Mouse (Mus musculus) ES-Bruce4 (cell line): ENCODE measurements around the gene Trappc2l. TPM values are rescaled to one million over a fixed set of nuclear protein-coding genes. Genes with fewer than 3 reads are reported as not detected.

Experiments used
- H3K27ac ChIP-seq: 2 replicates; pipeline ENCODE4 v1.5.1; 2012; ENCODE audit warnings: low read length, inconsistent platforms; ENCODE audit not compliant: insufficient read depth
- H3K27me3 ChIP-seq: 2 replicates; pipeline ENCODE4 v1.6.1; 2012; ENCODE audit warnings: mild to moderate bottlenecking, low read length, inconsistent platforms; ENCODE audit not compliant: control insufficient read depth, poor library complexity, insufficient read depth, severe bottlenecking
- H3K36me3 ChIP-seq: 2 replicates; pipeline ENCODE4 v1.6.1; 2012; ENCODE audit warnings: inconsistent platforms, mild to moderate bottlenecking, low read length, moderate library complexity; ENCODE audit not compliant: control insufficient read depth, poor library complexity, insufficient read depth, severe bottlenecking
- H3K4me1 ChIP-seq: one replicate; pipeline ENCODE4 v1.8.1; 2011; ENCODE audit warnings: low read length; ENCODE audit not compliant: control insufficient read depth, insufficient read depth
- H3K4me3 ChIP-seq: 2 replicates; pipeline ENCODE4 v1.5.1; 2011; ENCODE audit warnings: low read depth, mild to moderate bottlenecking, low read length
- H3K9ac ChIP-seq: 2 replicates; pipeline ENCODE4 v1.6.1; 2012; ENCODE audit warnings: low read depth, mild to moderate bottlenecking, inconsistent platforms; ENCODE audit not compliant: poor library complexity, severe bottlenecking
- H3K9me3 ChIP-seq: replicated peaks from 2 replicates; pipeline ENCODE4 v1.6.1; 2012; ENCODE audit warnings: mild to moderate bottlenecking, low read length, inconsistent platforms; ENCODE audit not compliant: control insufficient read depth, poor library complexity, insufficient read depth, severe bottlenecking
- CTCF ChIP-seq: IDR thresholded peaks from one replicate; pipeline ENCODE4 v1.8.1; 2011; ENCODE audit warnings: low read depth, low read length
- EP300 ChIP-seq: IDR thresholded peaks from 2 replicates; pipeline ENCODE4 v1.6.1; 2011; ENCODE audit warnings: low read depth, low read length; ENCODE audit not compliant: insufficient read depth
- POLR2A ChIP-seq: IDR thresholded peaks from one replicate; pipeline ENCODE4 v1.8.1; 2011; ENCODE audit warnings: low read length; ENCODE audit not compliant: insufficient read depth
- polyA plus RNA-seq: library from polyadenylated mRNA; stranded (reverse); fragments of >200 nt; gene quantifications from 2 replicates; pipeline ENCODE4 v1.2.4, GENCODE M21; 2011; ENCODE audit warnings: low read depth; ENCODE audit not compliant: missing spikeins, insufficient read depth, insufficient read length

Trappc2l gene
- polyA plus RNA-seq, result 19.3 and 30.5 TPM in 2 replicates

GRCm38 (mm10) chr8:122611295-122612133 is at the start of gene Trappc2l, which contains the start of gene Galns:
Trappc2l (plus strand) TSS chr8:122611640.
Galns (minus strand) TSS chr8:122611463.
- no peak within 1 kb of the TSS for H3K27ac ChIP-seq
- no peak for TF ChIP-seq POLR2A
- 0 out of 2 replicates have a peak, but pooled peaks have one; percentile 15 for TF ChIP-seq EP300
- no peak for TF ChIP-seq CTCF

DNA sequence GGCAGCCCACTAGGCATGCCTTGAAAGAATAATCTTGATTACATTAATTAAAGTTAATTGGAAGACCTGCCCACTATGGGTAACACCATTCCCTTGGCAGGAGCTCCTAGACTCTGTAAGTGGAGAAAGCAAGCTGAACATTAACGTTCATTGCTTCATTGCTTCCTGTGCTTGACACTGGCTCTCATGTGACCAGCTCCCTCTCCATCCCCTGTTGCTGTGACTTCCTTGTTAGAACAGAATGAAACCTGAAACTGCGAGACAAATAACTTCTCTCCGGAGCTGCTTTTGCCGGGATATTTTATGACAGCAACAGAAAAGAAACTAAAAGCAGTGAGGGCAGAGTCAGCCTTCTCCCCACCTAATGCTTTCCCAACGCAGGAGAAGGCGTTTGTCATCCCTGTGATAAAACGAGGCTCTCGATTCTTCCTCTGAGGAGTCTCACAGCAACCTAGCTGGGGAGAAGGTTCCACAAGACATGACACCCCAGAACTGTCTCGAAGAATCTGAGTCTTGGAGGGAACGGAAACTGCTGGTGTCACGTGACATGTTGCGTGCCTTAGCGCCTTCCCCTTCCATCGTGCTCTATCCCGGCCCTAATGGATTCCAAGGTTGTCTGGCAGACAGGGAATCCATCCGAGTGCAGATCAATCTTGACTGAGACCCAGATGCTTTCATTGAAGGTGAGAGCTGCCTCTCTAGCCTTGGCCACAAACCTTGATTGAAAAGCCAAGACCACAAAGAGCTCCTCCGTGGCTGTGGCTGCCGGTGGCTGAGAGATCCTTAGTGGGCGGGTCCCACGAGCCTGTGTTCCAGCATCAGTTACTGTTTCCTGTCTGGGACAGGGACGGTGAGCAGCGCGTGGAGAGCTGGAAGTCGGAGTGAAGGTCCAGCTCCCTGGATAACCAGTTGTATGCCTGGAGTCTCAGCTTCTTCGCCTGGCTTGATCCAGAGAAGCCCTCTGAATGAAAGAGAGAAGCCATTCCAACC is 46.8 kb upstream of the Trappc2l start:
- Histone ChIP-seq H3K27ac (peak overlapping the region; percentile 82), H3K36me3 (peaks cover 9% of the 10 kb centered on the region), H3K4me1 (peaks cover 2% of the 10 kb centered on the region), H3K9ac (peak overlapping the region; percentile 98), H3K4me3 (peak overlapping the region; percentile 51), H3K9me3 (no peaks in the 10 kb centered on the region), H3K27me3 (no peaks in the 10 kb centered on the region)
- TF ChIP-seq POLR2A, result no peak
- TF ChIP-seq EP300, result no peak
- TF ChIP-seq CTCF, result no peak

More at GRCm38 (mm10) chr8:122611295-122612133, at the start of gene Trappc2l, which contains the start of gene Galns:
- Histone ChIP-seq H3K4me1 (no peaks in the 10 kb centered on the region), H3K4me3 (peak within 1 kb of the TSS; percentile 81), H3K9ac (peak within 1 kb of the TSS; percentile 72), H3K36me3 (no peaks in the 10 kb centered on the region), H3K27me3 (no peaks in the 10 kb centered on the region), H3K9me3 (no peaks in the 10 kb centered on the region)

GRCm38 (mm10) chr8:122566766-122567165 is 44.7 kb upstream of the Trappc2l start:
- Histone ChIP-seq H3K4me3 (peak overlapping the region; percentile 77), H3K36me3 (peaks cover 30% of the 10 kb centered on the region), H3K4me1 (peaks cover 6% of the 10 kb centered on the region), H3K27me3 (no peaks in the 10 kb centered on the region), H3K27ac (peak overlapping the region; percentile 86), H3K9me3 (no peaks in the 10 kb centered on the region), H3K9ac (peak overlapping the region; percentile 98)
- TF ChIP-seq POLR2A (no peak), EP300 (no peak), CTCF (no peak)

- peak within 1 kb of the TSS; percentile 98 for H3K9ac ChIP-seq
- H3K27ac ChIP-seq, result peak within 1 kb of the TSS; percentile 86
- peaks cover 6% of the 10 kb centered on the region for H3K4me1 ChIP-seq
- 0 out of 2 replicates have a peak, but pooled peaks have one; percentile 51 for TF ChIP-seq EP300
- TF ChIP-seq POLR2A, result peak; percentile 42
- TF ChIP-seq CTCF, result no peak
- H3K4me3 ChIP-seq, result peak within 1 kb of the TSS; percentile 85
- no peaks in the 10 kb centered on the region for H3K27me3 ChIP-seq
- peaks cover 38% of the 10 kb centered on the region for H3K36me3 ChIP-seq
- no peaks in the 10 kb centered on the region for H3K9me3 ChIP-seq
Observed at GRCm38 (mm10) chr8:122567361-122568108, 43.9 kb upstream of the Trappc2l start, which contains the start of gene Cdt1. Cdt1 (plus strand) TSS chr8:122568015.

- Histone ChIP-seq H3K9ac (peak overlapping the region; percentile 98), H3K4me3 (peak overlapping the region; percentile 79), H3K27me3 (no peaks in the 10 kb centered on the region), H3K27ac (peak overlapping the region; percentile 59), H3K9me3 (no peaks in the 10 kb centered on the region), H3K36me3 (peaks cover 43% of the 10 kb centered on the region), H3K4me1 (peaks cover 6% of the 10 kb centered on the region)
- TF ChIP-seq EP300 (no peak), POLR2A (no peak), CTCF (no peak)
Observed at GRCm38 (mm10) chr8:122568109-122568504, 43.3 kb upstream of the Trappc2l start.
